Mouse (Mus musculus) heart, embryonic 14.5 days (tissue): ENCODE measurements at regions not wholly inside any gene's neighbourhood (a gene's known extent, or its start where the extent isn't known, plus 50 kb on each side); places are given as distances from the start of the nearest gene placed in this dataset.

Source experiments
- ATAC-seq: fragments of 200-750 bp; cut with Nextera tagmentation; 2 replicates; pipeline ENCODE4 v1.8.0; 2017; ENCODE audit warnings: low read depth, moderate TSS enrichment; ENCODE audit not compliant: insufficient number of reproducible peaks, insufficient read depth, low FRiP score
- H3K27ac ChIP-seq, 2 experiments: fragments of 200-500 bp in 1 of 2; fragments of 300-500 bp in 1 of 2; sonication (generic) in 1 of 2; replicated peaks in 1 of 2; 2 replicates each; pipeline ENCODE4 v1.5.1; 2012 to 2014; ENCODE audit warnings: low read depth in 2 of 2, low read length in 2 of 2, control low read depth in 1 of 2, mild to moderate bottlenecking in 1 of 2, mixed read lengths in 1 of 2; ENCODE audit not compliant: control insufficient read depth in 1 of 2, insufficient read depth in 1 of 2
- H3K27me3 ChIP-seq: fragments of 300-500 bp; sonication (generic); 2 replicates; pipeline ENCODE4 v1.6.1; 2014; ENCODE audit warnings: mild to moderate bottlenecking, low read length, control low read depth; ENCODE audit not compliant: control insufficient read depth, insufficient read depth
- H3K36me3 ChIP-seq: fragments of 300-500 bp; sonication (generic); 2 replicates; pipeline ENCODE4 v1.6.1; 2014; ENCODE audit warnings: mild to moderate bottlenecking, control low read depth, low read length, mixed read lengths; ENCODE audit not compliant: control insufficient read depth, insufficient read depth
- H3K4me1 ChIP-seq, 2 experiments: fragments of 200-500 bp in 1 of 2; fragments of 300-500 bp in 1 of 2; sonication (generic) in 1 of 2; 2 replicates each; pipeline ENCODE4 v1.6.1; 2012 to 2014; ENCODE audit warnings: low read length in 2 of 2, control low read depth in 1 of 2, mixed read lengths in 1 of 2; ENCODE audit not compliant: control insufficient read depth in 2 of 2, insufficient read depth in 2 of 2
- H3K4me2 ChIP-seq: fragments of 300-500 bp; sonication (generic); 2 replicates; pipeline ENCODE4 v1.6.1; 2014; ENCODE audit warnings: mild to moderate bottlenecking, low read length
- H3K4me3 ChIP-seq, 2 experiments: fragments of 200-500 bp in 1 of 2; fragments of 300-500 bp in 1 of 2; sonication (generic) in 1 of 2; 2 replicates each; pipeline ENCODE4 v1.5.1; 2012 to 2014; ENCODE audit warnings: low read length in 2 of 2, mild to moderate bottlenecking in 2 of 2, control low read depth in 1 of 2, low read depth in 1 of 2, moderate library complexity in 1 of 2; ENCODE audit not compliant: control insufficient read depth in 1 of 2, insufficient read depth in 1 of 2
- H3K9ac ChIP-seq: fragments of 300-500 bp; sonication (generic); 2 replicates; pipeline ENCODE4 v1.6.1; 2014; ENCODE audit warnings: mild to moderate bottlenecking, low read length
- H3K9me3 ChIP-seq: fragments of 300-500 bp; sonication (generic); 2 replicates; pipeline ENCODE4 v1.6.1; 2016; ENCODE audit warnings: low read length, control low read depth; ENCODE audit not compliant: control insufficient read depth
- WGBS: fragments of 180-500 bp; shearing (Covaris S2); extraction: QIAGEN DNeasy Blood & Tissue Kit; methylation state at CpG from one replicate; pipeline ENCODE4 v1.1.7; 2014; 5-methylcytosine and 5-hydroxymethylcytosine counted together

- no peaks in the 10 kb centered on the region; a peak in 1 of 4 replicates for H3K4me1 ChIP-seq
- no peaks in the 10 kb centered on the region for H3K9me3 ChIP-seq
- H3K4me3 ChIP-seq = no peak overlapping the region
- 75% methylated on average over 16 of the region's 16 CpGs for WGBS
- H3K27ac ChIP-seq = no peak overlapping the region
- H3K4me2 ChIP-seq = no peak overlapping the region
- no peaks in the 10 kb centered on the region for H3K27me3 ChIP-seq
- H3K36me3 ChIP-seq = no peaks in the 10 kb centered on the region
- no peak overlapping the region for H3K9ac ChIP-seq
- no peak for ATAC-seq
Measured at GRCm38 (mm10) chr13:115376180-115376880, 274.6 kb upstream of the Itga1 start.

GRCm38 (mm10) chr13:115361457-115361856, 259.7 kb upstream of the Itga1 start:
- no peaks in the 10 kb centered on the region for H3K4me1 ChIP-seq
- no peak overlapping the region for H3K27ac ChIP-seq
- H3K4me3 ChIP-seq = no peak overlapping the region
- H3K27me3 ChIP-seq = no peaks in the 10 kb centered on the region
- no peak for ATAC-seq
- H3K36me3 ChIP-seq = no peaks in the 10 kb centered on the region
- WGBS = 80% methylated on average over 8 of the region's 8 CpGs
- H3K9ac ChIP-seq = no peak overlapping the region
- no peak overlapping the region for H3K4me2 ChIP-seq
- H3K9me3 ChIP-seq = no peaks in the 10 kb centered on the region

- WGBS = 85% methylated on average over 6 of the region's 6 CpGs
- H3K36me3 ChIP-seq = no peaks in the 10 kb centered on the region
- H3K27ac ChIP-seq = no peak overlapping the region
- H3K4me3 ChIP-seq = no peak overlapping the region
- no peaks in the 10 kb centered on the region for H3K4me1 ChIP-seq
- no peak overlapping the region for H3K4me2 ChIP-seq
- no peaks in the 10 kb centered on the region for H3K27me3 ChIP-seq
- no peak overlapping the region for H3K9ac ChIP-seq
- no peak for ATAC-seq
- no peaks in the 10 kb centered on the region for H3K9me3 ChIP-seq
Measured at GRCm38 (mm10) chr13:115347022-115347398, 245.2 kb upstream of the Itga1 start.

GRCm38 (mm10) chr13:115346115-115347021, 244.6 kb upstream of the Itga1 start:
- H3K36me3 ChIP-seq = no peaks in the 10 kb centered on the region
- 83% methylated on average over 20 of the region's 20 CpGs for WGBS
- no peak for ATAC-seq
- no peak overlapping the region for H3K4me2 ChIP-seq
- no peaks in the 10 kb centered on the region for H3K27me3 ChIP-seq
- H3K9me3 ChIP-seq = no peaks in the 10 kb centered on the region
- H3K27ac ChIP-seq = no peak overlapping the region
- no peak overlapping the region for H3K4me3 ChIP-seq
- no peak overlapping the region for H3K9ac ChIP-seq
- H3K4me1 ChIP-seq = no peaks in the 10 kb centered on the region

- H3K27ac ChIP-seq = no peak overlapping the region
- H3K4me2 ChIP-seq = no peak overlapping the region
- no peaks in the 10 kb centered on the region for H3K36me3 ChIP-seq
- ATAC-seq = no peak
- no peak overlapping the region for H3K9ac ChIP-seq
- 82% methylated on average over 9 of the region's 9 CpGs for WGBS
- H3K4me3 ChIP-seq = no peak overlapping the region
- H3K27me3 ChIP-seq = no peaks in the 10 kb centered on the region
- H3K9me3 ChIP-seq = no peaks in the 10 kb centered on the region
- no peaks in the 10 kb centered on the region for H3K4me1 ChIP-seq
Measured at GRCm38 (mm10) chr13:115329000-115329960, 227.5 kb upstream of the Itga1 start.

GRCm38 (mm10) chr13:115326294-115326693, 224.5 kb upstream of the Itga1 start:
- 90% methylated on average over 2 of the region's 2 CpGs for WGBS
- no peak overlapping the region for H3K4me3 ChIP-seq
- no peak for ATAC-seq

GRCm38 (mm10) chr13:115316681-115317080, 214.9 kb upstream of the Itga1 start:
- H3K4me2 ChIP-seq = no peak overlapping the region
- no peak overlapping the region for H3K4me3 ChIP-seq
- ATAC-seq = no peak
- no peaks in the 10 kb centered on the region for H3K36me3 ChIP-seq
- H3K9me3 ChIP-seq = no peaks in the 10 kb centered on the region
- WGBS = 67% methylated on average over 3 of the region's 3 CpGs
- no peak overlapping the region for H3K27ac ChIP-seq
- no peaks in the 10 kb centered on the region for H3K4me1 ChIP-seq
- no peak overlapping the region for H3K9ac ChIP-seq
- no peaks in the 10 kb centered on the region for H3K27me3 ChIP-seq

More at GRCm38 (mm10) chr13:115326294-115326693, 224.5 kb upstream of the Itga1 start:
- Histone ChIP-seq H3K9ac (no peak overlapping the region), H3K4me1 (no peaks in the 10 kb centered on the region), H3K9me3 (no peaks in the 10 kb centered on the region), H3K27ac (no peak overlapping the region), H3K36me3 (no peaks in the 10 kb centered on the region), H3K4me2 (no peak overlapping the region), H3K27me3 (no peaks in the 10 kb centered on the region)
